Mouse (Mus musculus): ENCODE results near the gene Creb5.

Creb5 gene

DNA sequence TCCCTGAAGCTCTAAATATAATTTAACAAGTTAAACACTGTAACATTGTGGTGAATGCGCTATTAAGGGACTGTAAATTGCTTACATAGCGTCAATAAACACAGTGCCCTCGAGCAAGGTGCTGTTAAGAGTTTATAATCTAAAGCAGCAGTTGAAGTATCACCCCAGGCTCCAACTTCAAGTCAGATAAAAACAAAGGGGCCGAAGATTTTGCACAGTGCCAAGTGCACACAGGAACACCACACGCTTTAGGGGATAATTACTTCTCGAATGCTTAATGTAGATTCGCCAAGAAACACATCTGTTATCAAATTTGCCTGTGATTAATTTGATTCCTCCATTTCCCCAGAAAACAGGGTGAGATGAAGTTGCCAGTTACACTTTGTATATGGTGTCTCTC lies 142.3 kb downstream of the Creb5 start:
- DNase-seq (ENCODE audit: extremely low read depth, insufficient read length, low spot score) = no peak

DNA sequence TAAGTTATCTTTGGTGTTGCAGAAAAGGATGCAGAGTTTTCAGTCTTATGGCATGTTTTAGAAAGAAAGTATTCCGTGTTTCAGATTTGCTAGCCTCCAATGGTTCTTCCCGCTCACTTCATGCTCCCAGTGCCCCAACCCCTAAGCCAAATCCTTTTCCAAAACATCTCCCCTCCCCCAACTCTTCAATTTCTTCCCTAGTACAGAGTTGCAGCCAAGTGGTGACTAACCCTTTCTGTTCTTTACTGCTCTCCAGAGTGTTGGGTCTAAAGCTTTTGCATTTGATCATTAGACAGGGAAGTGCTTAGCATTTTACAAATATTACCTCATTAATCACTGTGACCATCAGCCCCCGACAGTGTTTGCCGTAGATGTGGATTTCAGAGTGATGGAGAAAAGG lies 142.8 kb downstream of the Creb5 start:
- DNase-seq (ENCODE audit: extremely low read depth, insufficient read length, low spot score) = no peak

DNA sequence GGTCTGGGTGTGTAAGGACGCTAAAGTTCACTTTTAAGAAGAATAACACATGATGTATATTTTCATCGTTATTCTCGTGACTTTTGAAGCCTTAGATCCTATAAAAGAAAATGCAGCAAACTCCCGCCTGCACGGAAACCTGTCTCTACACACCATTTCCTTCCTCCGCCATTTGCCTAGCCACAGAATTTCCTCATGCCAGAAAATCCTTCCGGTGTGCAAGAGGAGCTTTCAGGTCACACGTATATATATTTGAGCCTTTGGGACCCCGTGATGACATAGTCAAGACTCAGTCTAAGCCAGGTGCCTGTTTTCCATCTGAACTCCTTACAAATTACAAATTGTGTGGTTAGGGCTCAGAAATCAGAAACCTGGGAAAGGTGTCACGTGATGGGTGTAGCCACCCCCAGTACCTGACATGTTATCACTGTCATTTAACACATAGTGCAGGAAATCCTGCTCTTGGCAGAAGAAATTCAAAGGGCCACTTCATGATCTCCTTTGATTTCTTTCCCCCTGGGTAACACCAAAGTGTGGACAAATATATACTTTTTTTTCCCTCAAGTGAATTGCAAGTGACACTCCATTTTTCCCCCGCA lies 158.9 kb downstream of the Creb5 start:
- no peak for DNase-seq (ENCODE audit: extremely low read depth, insufficient read length, low spot score)

DNA sequence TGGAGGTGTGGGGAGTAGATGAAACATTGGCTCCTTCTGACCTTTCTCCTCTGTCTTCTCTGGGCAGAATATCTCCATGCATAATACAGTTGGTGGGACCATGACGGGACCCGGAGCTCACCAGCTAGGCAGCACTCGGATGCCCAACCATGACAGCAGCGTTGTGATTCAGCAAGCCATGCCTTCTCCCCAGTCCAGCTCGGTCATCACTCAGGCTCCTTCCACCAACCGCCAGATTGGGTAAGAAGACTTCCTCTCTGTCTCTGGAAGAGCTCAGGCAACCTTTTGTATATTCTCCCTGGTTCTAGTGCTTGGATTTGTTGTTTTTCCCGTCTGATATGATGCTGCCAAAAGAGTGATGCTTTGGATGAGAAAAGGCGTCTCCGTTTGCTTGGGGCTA lies 160.4 kb downstream of the Creb5 start:
- no peak for DNase-seq (ENCODE audit: extremely low read depth, insufficient read length, low spot score)

DNA sequence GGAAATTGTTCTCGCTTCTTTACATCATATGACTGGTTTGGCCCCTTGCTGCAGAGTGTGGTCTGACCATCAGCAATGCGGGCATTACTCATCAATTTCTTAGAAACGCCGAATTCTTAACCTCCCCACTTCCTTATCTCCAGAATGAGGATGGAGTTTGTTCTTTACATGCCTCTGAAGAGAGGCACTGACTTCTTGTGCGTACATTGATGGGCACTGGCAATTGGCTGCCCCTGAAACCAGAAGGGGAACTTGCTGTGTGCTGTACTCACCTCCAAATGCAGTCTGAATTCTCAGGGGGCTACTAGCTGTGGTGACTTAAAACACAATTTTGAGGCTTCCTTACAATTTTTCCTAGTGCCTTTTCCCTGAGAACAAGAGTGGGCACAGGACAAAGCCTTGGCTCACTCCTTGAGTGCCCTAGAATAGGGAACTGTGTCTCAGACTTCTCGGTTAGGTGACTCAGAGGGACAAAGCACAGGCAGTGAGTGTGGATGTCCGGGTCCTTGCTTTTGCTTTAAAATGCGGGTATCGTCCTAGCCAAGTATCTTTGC lies 161.3 kb downstream of the Creb5 start:
- DNase-seq (ENCODE audit: extremely low read depth, insufficient read length, low spot score) = no peak

DNA sequence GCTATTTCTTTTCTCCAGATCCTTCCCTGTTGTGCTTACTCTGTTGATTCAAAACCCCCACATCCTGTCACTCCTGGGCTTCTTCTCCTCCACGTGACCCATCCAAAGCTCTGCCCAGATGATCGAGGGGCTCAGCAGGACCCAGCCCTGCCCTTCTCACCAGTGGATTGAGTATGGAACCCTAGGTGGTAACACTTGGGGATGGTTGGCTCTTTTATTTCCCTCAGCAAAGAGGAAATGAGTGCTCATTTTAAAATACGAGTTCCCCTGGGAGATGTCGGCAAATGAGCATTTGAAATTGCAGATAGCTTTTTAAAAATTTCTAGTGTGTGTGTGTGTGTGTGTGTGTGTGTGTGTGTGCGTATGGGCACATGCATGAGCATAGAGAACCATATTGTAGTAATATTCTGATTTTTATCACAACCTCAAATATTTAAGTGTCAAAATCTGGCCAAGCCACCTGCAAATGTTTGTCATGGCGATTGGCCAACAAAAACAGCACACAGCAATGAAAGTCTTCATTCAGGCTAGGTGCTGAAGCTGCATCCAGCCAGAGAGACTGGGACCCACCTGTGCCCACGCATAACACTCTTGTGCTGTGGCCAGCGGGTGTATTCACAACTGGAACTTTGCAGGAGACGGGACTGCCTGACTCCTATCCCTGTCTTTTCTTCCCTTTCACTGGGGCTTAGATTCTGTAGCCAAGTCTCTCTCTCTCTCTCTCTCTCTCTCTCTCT lies 162.5 kb downstream of the Creb5 start:
- no peak for DNase-seq (ENCODE audit: extremely low read depth, insufficient read length, low spot score)

DNA sequence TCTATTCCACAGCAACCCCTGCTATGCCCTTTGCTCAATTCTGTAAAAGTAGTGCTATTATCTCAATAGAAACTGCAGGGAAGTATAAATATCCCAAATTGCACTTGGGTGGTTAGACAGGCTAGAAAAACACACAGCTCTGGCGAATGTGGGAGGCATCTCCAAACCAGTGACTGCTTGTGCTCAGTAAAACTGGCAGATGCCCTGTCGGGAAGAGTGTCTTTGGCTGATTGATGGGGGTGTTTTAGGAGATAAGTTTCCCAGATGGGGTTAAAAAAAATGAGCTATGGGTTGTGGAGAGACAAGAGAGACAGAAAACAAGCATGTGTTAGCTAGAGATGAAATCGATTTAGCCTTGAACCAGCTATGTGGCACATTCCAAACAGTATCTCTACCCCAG lies 163.4 kb downstream of the Creb5 start:
- no peak for DNase-seq (ENCODE audit: extremely low read depth, insufficient read length, low spot score)

DNA sequence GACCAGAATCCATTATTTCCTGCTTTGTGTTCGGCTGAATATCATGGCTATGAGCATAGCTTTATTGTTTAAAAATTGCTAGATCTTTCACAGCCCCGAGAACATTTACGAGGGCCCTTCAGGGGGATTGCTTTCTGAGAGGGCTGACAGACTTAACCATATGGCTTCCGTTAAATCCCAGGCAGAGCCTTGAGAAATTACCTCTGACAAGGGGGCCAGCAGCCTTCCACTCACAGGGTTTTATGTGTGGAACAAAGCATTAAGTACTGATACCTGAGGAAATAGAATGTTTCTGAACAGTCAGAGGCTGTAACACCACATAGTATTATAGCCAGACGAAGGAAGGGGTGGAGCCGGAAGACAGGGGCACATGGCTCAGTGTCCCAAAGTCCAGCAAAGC lies 165.2 kb downstream of the Creb5 start:
- DNase-seq (ENCODE audit: extremely low read depth, insufficient read length, low spot score) = no peak

DNA sequence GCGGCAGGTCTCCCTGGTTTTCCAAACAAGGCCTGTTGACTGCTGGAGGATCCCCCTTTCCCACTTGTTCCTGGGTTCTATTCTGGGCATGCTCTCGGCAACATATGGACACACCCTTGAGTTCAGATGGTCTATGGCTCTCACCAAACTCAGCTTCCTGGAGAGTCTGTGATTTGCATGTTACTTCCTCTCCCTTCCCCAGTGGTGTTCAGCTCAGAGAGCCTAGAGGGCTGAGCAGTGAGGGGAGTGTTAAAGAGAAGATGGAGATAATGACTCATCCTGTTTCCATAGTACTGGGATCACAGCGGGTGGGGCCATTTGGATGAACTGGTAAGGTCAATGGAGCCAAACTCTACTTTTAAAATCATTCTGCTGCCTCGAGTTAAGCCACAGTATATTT lies 168.4 kb downstream of the Creb5 start:
- no peak for DNase-seq (ENCODE audit: extremely low read depth, insufficient read length, low spot score)

DNA sequence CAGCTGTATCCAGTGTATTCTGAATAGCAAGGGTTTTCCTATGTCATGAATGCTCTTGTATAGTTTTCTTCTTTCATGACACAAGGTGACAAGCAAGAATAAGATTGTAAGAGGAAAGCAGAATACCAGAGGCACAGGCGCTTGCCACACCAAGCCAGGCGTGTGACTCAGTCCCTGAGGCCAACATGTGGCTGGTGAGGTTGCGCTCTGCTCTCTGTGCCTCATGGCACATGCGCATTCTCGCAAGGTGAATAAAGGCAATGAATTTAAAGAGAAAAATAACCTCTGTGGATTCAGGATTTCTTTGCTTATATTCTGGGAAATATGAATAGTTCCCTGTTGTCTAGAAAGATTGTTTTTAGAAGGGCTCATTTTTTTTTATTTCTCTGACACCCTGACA lies 169.0 kb downstream of the Creb5 start:
- DNase-seq (ENCODE audit: extremely low read depth, insufficient read length, low spot score) = no peak

DNA sequence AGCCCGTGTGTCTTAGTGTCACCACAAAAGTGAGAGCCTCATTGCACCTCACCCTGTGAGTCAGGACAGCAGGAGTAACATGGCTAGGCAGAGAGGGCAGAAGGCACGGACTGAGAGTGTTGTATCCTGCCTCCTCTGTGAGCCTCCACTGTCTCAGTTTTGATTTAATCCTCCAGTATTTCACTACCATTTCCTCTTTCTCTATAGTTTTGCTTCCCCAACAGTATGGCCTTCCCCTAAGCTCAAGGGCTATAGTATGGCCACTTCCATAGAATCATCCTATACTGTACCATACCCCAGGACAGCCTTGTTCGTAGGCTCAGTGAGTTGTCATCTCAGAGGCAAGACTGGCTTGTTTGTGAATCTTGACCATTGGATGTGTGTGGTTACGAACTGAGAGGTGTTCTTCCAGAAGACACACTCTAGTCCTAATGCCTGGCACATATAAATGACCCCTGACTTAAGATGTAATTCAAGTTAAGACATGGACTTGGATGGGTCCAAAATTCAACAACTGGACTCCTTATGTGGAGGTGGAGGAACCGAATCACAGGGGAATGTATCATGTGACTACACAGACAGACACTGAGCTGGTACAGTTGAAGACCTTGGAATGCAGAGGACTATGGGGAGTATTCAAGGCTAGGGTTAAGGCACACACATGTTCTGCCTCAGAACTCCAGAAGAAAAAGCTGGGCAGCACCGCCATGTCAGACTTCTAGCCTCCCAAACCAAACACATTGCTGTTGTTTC lies 173.1 kb downstream of the Creb5 start:
- no peak for DNase-seq (ENCODE audit: extremely low read depth, insufficient read length, low spot score)

DNA sequence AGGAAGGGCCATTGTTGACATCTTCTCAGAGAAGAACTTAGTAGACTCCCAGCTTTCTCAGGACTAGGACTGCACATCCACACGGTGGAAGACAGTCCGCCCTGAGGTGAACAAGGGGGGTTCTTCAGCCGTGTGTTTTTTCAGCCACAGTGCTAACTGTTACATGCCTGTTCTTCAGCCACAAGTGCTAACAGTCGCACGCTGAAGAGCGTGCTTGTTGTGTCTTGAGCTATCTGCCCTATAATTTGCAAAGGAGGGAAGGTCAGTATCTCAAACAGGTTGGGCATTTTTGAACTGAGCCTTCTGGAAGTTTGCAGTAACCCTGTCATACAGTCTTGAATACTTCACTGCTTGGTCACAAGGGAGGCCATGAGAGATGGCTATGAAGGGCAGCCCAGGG lies 174.0 kb downstream of the Creb5 start:
- no peak for DNase-seq (ENCODE audit: extremely low read depth, insufficient read length, low spot score)

DNA sequence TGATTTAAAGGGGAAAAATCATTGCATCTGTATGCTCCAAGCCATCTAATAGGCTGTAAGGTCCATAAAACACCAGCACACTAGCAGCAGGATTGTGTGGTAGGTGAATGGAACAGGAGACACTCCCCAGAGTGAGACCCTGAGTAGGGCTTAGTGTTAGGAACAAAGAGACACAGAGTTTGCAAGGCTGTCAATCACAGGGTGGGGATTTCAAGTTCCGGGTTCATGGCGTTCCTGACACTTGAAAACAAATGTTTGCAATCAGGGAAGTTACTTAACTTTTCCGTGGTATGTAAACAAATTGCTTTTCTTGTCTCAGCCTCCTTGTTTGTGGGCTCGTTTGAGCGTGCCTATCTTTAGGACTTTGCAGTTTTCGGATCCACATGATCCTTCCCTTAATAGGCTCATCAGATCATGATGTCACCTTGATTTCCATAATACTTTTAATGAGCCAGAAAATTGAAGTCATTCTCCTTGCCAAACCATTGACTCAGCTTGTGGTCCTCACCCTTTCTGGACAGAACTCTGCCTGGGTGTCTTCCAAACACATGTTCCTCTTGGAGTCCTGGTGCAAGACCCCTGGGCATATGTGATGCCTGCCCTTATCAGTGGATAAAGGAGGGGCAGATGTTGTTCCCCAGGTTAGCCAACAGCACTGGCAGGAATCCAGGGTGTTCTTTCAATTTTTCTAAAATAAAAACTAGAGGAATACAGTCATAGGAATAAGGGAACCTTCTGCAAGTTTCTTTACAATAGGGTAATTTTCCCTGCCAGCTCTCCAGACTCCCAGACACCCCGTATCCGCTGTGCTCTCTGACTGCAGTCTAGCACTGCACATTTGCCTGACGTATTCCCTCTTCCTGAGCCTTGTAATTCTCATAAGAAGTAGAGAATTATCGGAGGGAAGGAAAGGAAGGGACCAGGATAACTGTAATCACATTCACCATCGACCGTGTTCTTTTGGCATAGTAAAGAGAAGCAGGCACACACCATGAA lies 175.0 kb downstream of the Creb5 start:
- DNase-seq (ENCODE audit: extremely low read depth, insufficient read length, low spot score) = no peak

DNA sequence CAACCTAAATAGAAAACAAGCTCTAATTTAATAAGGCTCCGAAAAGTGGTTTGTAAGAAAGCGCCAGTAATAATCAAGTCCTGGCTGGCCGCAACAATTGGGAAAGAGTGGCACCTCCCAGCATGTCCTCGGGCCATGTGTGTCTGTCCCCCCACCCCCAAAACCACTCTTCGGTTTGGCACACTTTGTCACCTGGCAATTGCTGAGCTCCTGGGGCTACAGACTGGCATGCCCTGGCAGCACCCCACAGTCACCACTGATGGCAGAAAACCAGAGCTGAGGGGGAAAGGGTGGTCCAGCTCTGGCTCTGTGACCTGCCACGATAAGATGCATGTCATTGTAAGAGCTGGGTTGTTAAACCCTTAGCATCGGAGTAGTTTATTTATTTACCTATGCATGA lies 175.7 kb downstream of the Creb5 start:
- no peak for DNase-seq (ENCODE audit: extremely low read depth, insufficient read length, low spot score)

DNA sequence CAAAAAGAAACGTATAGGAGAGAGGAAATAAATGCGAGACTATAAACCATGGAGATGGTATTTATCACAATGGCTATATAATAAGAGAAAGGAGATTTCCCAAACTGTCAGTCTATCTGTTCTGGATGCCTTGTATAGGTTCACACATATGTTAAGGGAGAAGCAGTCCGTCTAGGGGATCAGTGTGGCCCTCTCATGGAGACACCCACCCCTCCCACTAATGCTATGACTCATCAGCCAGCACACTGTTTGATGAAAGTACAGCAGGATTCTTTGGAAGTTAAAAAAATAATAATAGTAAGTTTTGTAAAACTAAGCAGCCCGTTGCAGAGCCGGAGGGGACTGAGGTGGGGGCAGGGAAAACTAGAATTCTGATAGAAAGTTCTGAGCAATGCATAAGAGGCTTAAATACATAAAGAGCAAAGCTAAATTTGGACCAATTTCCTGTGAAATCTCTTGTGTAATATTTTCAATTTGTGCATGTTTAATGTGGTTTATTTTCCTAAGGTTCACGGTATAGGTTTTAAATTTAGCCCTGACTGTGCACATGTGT lies 176.3 kb downstream of the Creb5 start:
- DNase-seq (ENCODE audit: extremely low read depth, insufficient read length, low spot score) = no peak

DNA sequence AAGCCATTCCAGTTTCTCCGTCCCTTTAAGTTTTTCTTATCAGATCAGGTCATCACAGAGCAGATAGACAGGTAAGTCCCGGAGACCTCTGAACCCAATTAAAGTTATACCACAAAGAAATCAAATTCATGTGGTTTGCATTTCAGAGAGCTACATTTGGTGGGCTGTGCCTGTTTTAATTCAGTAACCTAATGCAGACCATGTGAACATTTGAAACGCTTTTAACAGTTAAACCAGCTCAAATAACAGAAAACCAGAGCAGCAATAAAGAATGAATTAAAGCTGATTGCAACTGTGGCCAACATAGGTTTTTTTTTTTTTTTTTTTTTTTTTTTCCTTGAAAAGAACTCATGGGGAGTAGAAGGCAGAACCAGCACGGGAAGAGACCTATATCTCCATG lies 182.1 kb downstream of the Creb5 start:
- no peak for DNase-seq (ENCODE audit: extremely low read depth, insufficient read length, low spot score)

DNA sequence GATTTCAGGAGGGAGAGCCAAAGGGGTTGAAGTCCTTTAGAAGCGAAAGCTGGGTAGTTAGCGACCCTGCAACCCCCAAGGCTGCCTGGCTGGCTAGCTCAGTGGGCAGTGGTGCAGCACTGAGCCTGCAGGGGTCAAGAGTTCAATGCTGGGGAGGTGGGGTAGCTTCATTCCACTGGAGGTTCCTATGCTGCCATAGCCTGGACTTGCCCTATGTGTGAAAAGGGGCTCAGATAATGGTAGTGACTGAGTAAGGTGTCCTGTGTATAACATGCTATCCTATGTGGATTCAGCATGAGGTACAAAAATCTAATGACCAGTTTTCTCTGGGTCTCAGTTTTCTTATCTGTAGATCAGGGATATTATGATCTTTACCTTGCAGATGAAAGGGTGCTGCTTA lies 182.6 kb downstream of the Creb5 start:
- no peak for DNase-seq (ENCODE audit: extremely low read depth, insufficient read length, low spot score)

DNA sequence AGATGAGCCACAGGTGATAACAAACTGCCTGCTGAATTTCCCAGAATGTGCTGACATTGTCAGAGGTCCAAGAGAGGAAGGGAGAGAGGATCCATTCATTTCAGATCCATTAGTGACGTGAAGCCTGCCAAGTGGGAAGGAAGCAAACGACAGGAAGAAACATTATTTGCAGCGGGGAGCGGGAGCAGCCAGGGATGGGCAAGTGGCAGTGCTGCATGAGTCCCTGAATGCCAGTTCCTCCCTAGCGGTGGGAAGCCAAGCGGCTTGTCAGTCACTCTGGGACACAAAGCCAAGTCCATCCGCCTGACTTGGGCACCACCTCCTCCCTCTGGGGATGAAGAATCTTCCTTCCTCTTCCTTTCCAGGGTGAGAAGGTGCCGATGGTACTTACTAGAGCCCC lies 183.5 kb downstream of the Creb5 start:
- no peak for DNase-seq (ENCODE audit: extremely low read depth, insufficient read length, low spot score)

DNA sequence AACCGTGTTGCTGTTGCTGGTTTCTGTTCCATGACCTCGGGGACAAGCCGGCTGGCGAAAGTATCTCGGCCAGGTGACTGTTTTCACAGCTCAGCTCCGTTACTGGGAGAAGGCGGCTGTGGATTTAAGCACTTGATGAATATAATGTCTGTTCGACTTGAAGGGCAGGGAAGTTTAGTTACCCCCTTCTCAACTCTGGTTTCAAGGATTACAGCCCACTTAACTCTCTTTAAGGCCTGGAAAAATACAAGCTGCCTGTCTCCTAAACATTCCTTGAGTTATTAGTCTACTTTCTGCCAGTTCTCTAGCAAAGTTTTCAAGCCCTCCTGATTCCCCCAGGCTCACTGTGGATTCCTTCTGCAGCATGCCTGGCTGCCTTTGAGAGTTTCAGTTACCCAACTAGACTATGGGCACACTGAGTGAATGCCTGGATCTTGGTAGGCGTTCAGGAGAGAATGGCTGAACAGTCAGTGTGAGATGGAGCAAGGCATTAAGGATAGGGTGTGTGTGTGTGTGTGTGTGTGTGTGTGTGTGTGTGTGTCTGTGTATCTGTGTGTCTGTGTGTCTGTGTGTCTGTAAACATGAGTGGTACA lies 184.0 kb downstream of the Creb5 start:
- DNase-seq (ENCODE audit: extremely low read depth, insufficient read length, low spot score) = no peak

DNA sequence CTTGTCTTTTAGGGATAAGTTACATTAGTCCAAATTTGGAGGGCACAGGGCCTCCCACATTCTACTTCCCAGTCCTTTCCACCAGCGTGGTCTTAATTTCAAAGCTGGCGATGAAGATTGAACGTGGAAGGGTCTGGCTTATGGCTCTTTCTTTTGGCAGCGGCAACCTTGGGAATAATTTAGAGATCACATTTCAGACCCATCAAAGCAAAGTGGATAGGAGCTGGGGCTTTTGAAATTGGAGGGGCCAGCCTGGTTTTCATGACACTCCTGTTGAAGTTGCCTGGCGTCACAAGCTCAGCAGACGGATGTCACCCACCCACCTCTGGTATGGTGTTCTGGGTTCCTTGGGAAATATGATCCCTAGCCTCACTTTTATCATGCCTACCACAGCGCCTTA lies 185.7 kb downstream of the Creb5 start:
- DNase-seq (ENCODE audit: extremely low read depth, insufficient read length, low spot score) = no peak

Data from 3134 (cell line).